Mouse (Mus musculus) G1E (cell line): ENCODE measurements around the gene Trmt61a. TPM values are rescaled to one million over a fixed set of nuclear protein-coding genes. Genes with fewer than 3 reads are reported as not detected.
A peak's percentile ranks its signal among the peaks of the same experiment; 100 is the strongest.

Experiments
- ATAC-seq: 2 replicates; pipeline ENCODE4 v1.8.0; 2016; ENCODE audit warnings: mild to moderate bottlenecking; ENCODE audit not compliant: insufficient number of reproducible peaks, poor library complexity, low FRiP score, severe bottlenecking; ENCODE audit errors: extremely low read depth
- DNase-seq: peaks from one replicate; pipeline ENCODE4 v3.0.0; 2012; ENCODE audit warnings: low spot score
- H3K27me3 ChIP-seq: 2 replicates; pipeline ENCODE4 v1.6.1; 2012; ENCODE audit warnings: mild to moderate bottlenecking, low read length, inconsistent platforms; ENCODE audit not compliant: insufficient read depth
- H3K36me3 ChIP-seq: replicated peaks from 2 replicates; pipeline ENCODE3; 2012; ENCODE audit warnings: mild to moderate bottlenecking, inconsistent platforms
- H3K4me1 ChIP-seq: 2 replicates; pipeline ENCODE4 v1.6.1; 2012; ENCODE audit warnings: low read depth, low read length, inconsistent platforms, mixed read lengths; ENCODE audit not compliant: insufficient read depth
- H3K4me3 ChIP-seq: 2 replicates; pipeline ENCODE4 v1.5.1; 2012; ENCODE audit warnings: low read depth, mild to moderate bottlenecking, inconsistent platforms, low read length, moderate library complexity, mixed read lengths
- H3K9me3 ChIP-seq: replicated peaks from 2 replicates; pipeline ENCODE4 v1.6.1; 2012; ENCODE audit warnings: inconsistent platforms
- CTCF ChIP-seq: IDR thresholded peaks from 2 replicates; pipeline ENCODE4 v1.5.1; 2012; ENCODE audit warnings: low read depth, low read length, inconsistent platforms, mixed read lengths
- GATA1 ChIP-seq: IDR thresholded peaks from 2 replicates; pipeline ENCODE4 v1.6.1; 2012; ENCODE audit warnings: borderline replicate concordance, low read length, inconsistent platforms, mixed read lengths
- GATA2 ChIP-seq: IDR thresholded peaks from 2 replicates; pipeline ENCODE4 v1.6.1; 2012; ENCODE audit warnings: low read depth, low read length, inconsistent platforms, borderline replicate concordance
- POLR2AphosphoS5 ChIP-seq: IDR thresholded peaks from 2 replicates; pipeline ENCODE4 v1.6.1; 2012; ENCODE audit warnings: low read depth, low read length, inconsistent platforms; ENCODE audit not compliant: insufficient replicate concordance
- TAL1 ChIP-seq: conservative IDR thresholded peaks from 2 replicates; pipeline ENCODE4 v1.6.1; 2012; ENCODE audit warnings: low read depth, low read length, inconsistent platforms, mixed read lengths
- polyA plus RNA-seq: library from polyadenylated mRNA; stranded (reverse); fragments of >175 nt; gene quantifications from 2 replicates; pipeline ENCODE4 v1.2.3, GENCODE M21; 2012
- total RNA-seq, 2 experiments: library from RNA; stranded (forward) in 1 of 2; stranded (reverse) in 1 of 2; fragments of 200-1000 nt in 1 of 2; fragments of >200 nt in 1 of 2; fragmentation: Nextera tagmentation in 1 of 2; gene quantifications; 2 replicates each; pipeline ENCODE4 v1.2.3; 2014 to 2017

The Trmt61a gene
- total and polyA plus RNA-seq, 3 experiments: 9.3 to 32.5 (median 11.1) TPM

GRCm38 (mm10) chr12:111694271-111694781 is 16.4 kb downstream of the Trmt61a start:
- no peak for DNase-seq
- Histone ChIP-seq H3K36me3 (no peaks in the 10 kb centered on the region), H3K4me3 (no peak overlapping the region; the same call in 1 of the 2 replicates), H3K4me1 (peaks cover 43% of the 10 kb centered on the region), H3K9me3 (no peaks in the 10 kb centered on the region), H3K27me3 (peaks cover 77% of the 10 kb centered on the region)
- TF ChIP-seq TAL1: no peak
- TF ChIP-seq GATA1: no peak
- no peak for TF ChIP-seq GATA2
- TF ChIP-seq CTCF: no peak
- TF ChIP-seq POLR2AphosphoS5: no peak
- no peak for ATAC-seq

- no peaks in the 10 kb centered on the region for H3K9me3 ChIP-seq
- no peaks in the 10 kb centered on the region for H3K36me3 ChIP-seq
- ATAC-seq (no peak), DNase-seq (no peak)
- peaks cover 43% of the 10 kb centered on the region for H3K4me1 ChIP-seq
- no peak overlapping the region for H3K4me3 ChIP-seq
- H3K27me3 ChIP-seq: peaks cover 77% of the 10 kb centered on the region
- TF ChIP-seq TAL1 (no peak), GATA2 (no peak), CTCF (no peak), GATA1 (no peak), POLR2AphosphoS5 (no peak)
These were observed 17.2 kb downstream of the Trmt61a start for GRCm38 (mm10) chr12:111694880-111695804.

DNA sequence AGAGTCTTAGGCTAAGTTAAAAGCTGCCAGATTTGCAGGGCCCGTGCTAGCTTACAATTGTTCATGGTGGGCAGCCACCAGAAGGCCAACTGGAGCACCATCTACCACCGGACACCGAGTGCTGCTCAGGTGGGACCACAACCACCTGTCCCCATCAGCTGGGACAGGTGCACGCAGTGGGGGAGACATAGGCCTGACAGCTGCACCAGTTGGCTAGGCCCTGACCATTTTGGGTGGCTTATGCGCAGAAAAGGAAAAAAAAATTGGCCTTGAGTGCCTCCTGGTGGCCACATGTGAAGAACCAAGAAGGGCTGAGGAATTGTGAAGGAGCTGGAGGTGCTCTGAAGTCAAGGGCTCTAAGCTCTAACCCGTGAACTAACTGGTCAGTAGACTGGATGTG is 18.3 kb downstream of the Trmt61a start:
- ATAC-seq (peak; percentile 51), DNase-seq (peak; percentile 66)
- TF ChIP-seq CTCF (peak; percentile 34; the same call in 1 of the 2 replicates), GATA2 (no peak)
- peaks cover 78% of the 10 kb centered on the region for H3K27me3 ChIP-seq
- no peak overlapping the region for H3K4me3 ChIP-seq
- no peaks in the 10 kb centered on the region for H3K9me3 ChIP-seq
- H3K36me3 ChIP-seq: no peaks in the 10 kb centered on the region
- peaks cover 46% of the 10 kb centered on the region for H3K4me1 ChIP-seq

DNA sequence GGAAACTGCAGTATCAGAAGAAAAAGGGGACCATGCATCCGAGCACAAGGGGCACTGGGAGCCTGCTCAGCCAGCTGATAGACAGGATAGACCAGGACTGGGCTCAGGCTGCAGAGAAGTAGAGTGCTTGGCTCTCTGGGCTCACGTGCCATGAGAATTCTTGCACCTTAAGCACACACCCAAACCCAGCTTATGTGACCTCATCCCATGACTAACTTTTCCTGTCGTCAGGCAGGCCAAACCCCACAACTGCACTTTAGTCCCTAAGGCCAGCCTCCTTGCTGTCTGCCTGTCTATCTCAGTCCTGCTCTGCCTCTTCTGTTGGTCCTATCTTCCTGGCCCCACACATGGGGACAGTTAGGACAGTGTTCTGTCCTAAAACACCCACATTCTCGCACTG is 19.8 kb downstream of the Trmt61a start:
- Histone ChIP-seq H3K36me3 (no peaks in the 10 kb centered on the region), H3K27me3 (peaks cover 67% of the 10 kb centered on the region), H3K4me3 (no peak overlapping the region), H3K4me1 (peaks cover 37% of the 10 kb centered on the region), H3K9me3 (no peaks in the 10 kb centered on the region)
- no peak for ATAC-seq
- TF ChIP-seq GATA2 (no peak), GATA1 (no peak), TAL1 (no peak), CTCF (no peak), POLR2AphosphoS5 (no peak)
- DNase-seq: no peak

GRCm38 (mm10) chr12:111698346-111698913 is 20.5 kb downstream of the Trmt61a start:
- Histone ChIP-seq H3K4me1 (peaks cover 30% of the 10 kb centered on the region), H3K9me3 (no peaks in the 10 kb centered on the region), H3K36me3 (no peaks in the 10 kb centered on the region), H3K4me3 (no peak overlapping the region), H3K27me3 (peaks cover 64% of the 10 kb centered on the region)
- ATAC-seq (no peak), DNase-seq (no peak)
- TF ChIP-seq POLR2AphosphoS5 (no peak), CTCF (no peak), GATA2 (no peak), GATA1 (no peak), TAL1 (no peak)

DNA sequence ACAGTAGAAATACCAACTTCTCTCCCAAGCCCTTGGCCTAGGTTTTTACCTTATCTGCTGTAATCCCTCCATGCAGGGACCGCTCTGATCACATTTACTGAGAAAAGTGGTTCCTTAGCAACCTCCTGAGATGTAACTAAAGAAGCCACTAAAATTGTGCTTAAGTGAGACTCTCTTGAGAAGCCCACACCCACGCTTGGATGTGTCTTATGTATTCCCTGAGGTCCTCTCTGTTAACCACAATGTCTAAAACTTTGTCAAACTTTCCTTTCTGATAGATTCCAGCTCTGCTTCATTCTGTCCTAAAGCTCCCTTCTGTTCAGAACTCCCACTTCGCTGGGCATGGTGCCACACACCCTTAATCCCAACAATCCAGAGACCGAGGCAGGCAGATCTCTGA is 21.6 kb downstream of the Trmt61a start:
- TF ChIP-seq GATA2 (no peak), TAL1 (no peak)
- Histone ChIP-seq H3K36me3 (no peaks in the 10 kb centered on the region), H3K27me3 (peaks cover 64% of the 10 kb centered on the region), H3K4me3 (no peak overlapping the region), H3K9me3 (no peaks in the 10 kb centered on the region), H3K4me1 (peaks cover 19% of the 10 kb centered on the region)
- no peak for DNase-seq
- no peak for ATAC-seq
